Mouse (Mus musculus) spleen, adult 2 months (tissue): ENCODE data around the gene 2900026A02Rik.

Experiments
- CTCF ChIP-seq: fragments of 200-500 bp; IDR thresholded peaks from 2 replicates; pipeline ENCODE4 v1.5.1; 2011; ENCODE audit warnings: mild to moderate bottlenecking, inconsistent platforms; ENCODE audit not compliant: insufficient read depth, insufficient read length, insufficient replicate concordance; ENCODE audit errors: extremely low read depth
- POLR2A ChIP-seq: fragments of 200-500 bp; IDR thresholded peaks from 2 replicates; pipeline ENCODE4 v1.6.1; 2011; ENCODE audit warnings: low read depth, low read length, inconsistent platforms

DNA sequence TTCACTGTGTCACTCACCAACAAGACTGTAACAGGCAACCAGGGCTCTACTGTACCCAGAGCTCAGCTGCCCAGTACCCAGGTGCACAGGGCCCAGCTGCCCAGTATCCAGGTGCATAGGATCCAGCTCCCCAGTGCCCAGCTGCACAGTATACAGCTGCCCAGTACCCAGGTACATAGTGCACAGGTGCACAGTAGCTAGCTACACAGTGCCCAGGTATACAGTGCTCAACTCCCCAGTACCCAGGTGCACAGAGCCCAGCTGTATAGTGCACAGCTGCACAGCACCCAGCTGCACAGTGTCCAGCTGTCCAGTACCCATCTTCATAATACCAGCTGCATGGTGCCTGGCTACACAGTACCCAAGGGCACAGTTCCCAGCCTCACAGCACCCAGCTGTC is 47.2 kb upstream of the 2900026A02Rik start:
- TF ChIP-seq CTCF: no peak
- no peak for TF ChIP-seq POLR2A
